Mouse (Mus musculus) G1E (cell line): ENCODE results near the gene Tppp. TPM values are rescaled to one million over a fixed set of nuclear protein-coding genes. Genes with fewer than 3 reads are reported as not detected.

Experiments used
- ATAC-seq: 2 replicates; pipeline ENCODE4 v1.8.0; 2016; ENCODE audit warnings: mild to moderate bottlenecking; ENCODE audit not compliant: insufficient number of reproducible peaks, poor library complexity, low FRiP score, severe bottlenecking; ENCODE audit errors: extremely low read depth
- DNase-seq: peaks from one replicate; pipeline ENCODE4 v3.0.0; 2012; ENCODE audit warnings: low spot score
- H3K27me3 ChIP-seq: 2 replicates; pipeline ENCODE4 v1.6.1; 2012; ENCODE audit warnings: mild to moderate bottlenecking, low read length, inconsistent platforms; ENCODE audit not compliant: insufficient read depth
- H3K36me3 ChIP-seq: replicated peaks from 2 replicates; pipeline ENCODE3; 2012; ENCODE audit warnings: mild to moderate bottlenecking, inconsistent platforms
- H3K4me1 ChIP-seq: 2 replicates; pipeline ENCODE4 v1.6.1; 2012; ENCODE audit warnings: low read depth, low read length, inconsistent platforms, mixed read lengths; ENCODE audit not compliant: insufficient read depth
- H3K4me3 ChIP-seq: 2 replicates; pipeline ENCODE4 v1.5.1; 2012; ENCODE audit warnings: low read depth, mild to moderate bottlenecking, inconsistent platforms, low read length, moderate library complexity, mixed read lengths
- H3K9me3 ChIP-seq: replicated peaks from 2 replicates; pipeline ENCODE4 v1.6.1; 2012; ENCODE audit warnings: inconsistent platforms
- CTCF ChIP-seq: IDR thresholded peaks from 2 replicates; pipeline ENCODE4 v1.5.1; 2012; ENCODE audit warnings: low read depth, low read length, inconsistent platforms, mixed read lengths
- GATA1 ChIP-seq: IDR thresholded peaks from 2 replicates; pipeline ENCODE4 v1.6.1; 2012; ENCODE audit warnings: borderline replicate concordance, low read length, inconsistent platforms, mixed read lengths
- GATA2 ChIP-seq: IDR thresholded peaks from 2 replicates; pipeline ENCODE4 v1.6.1; 2012; ENCODE audit warnings: low read depth, low read length, inconsistent platforms, borderline replicate concordance
- POLR2AphosphoS5 ChIP-seq: IDR thresholded peaks from 2 replicates; pipeline ENCODE4 v1.6.1; 2012; ENCODE audit warnings: low read depth, low read length, inconsistent platforms; ENCODE audit not compliant: insufficient replicate concordance
- TAL1 ChIP-seq: conservative IDR thresholded peaks from 2 replicates; pipeline ENCODE4 v1.6.1; 2012; ENCODE audit warnings: low read depth, low read length, inconsistent platforms, mixed read lengths
- polyA plus RNA-seq: library from polyadenylated mRNA; stranded (reverse); fragments of >175 nt; gene quantifications from 2 replicates; pipeline ENCODE4 v1.2.3, GENCODE M21; 2012
- total RNA-seq, 2 experiments: library from RNA; stranded (forward) in 1 of 2; stranded (reverse) in 1 of 2; fragments of 200-1000 nt in 1 of 2; fragments of >200 nt in 1 of 2; fragmentation: Nextera tagmentation in 1 of 2; gene quantifications; 2 replicates each; pipeline ENCODE4 v1.2.3; 2014 to 2017

The Tppp gene
- total and polyA plus RNA-seq, 3 experiments, result 0.16 TPM; not detected in 2

GRCm38 (mm10) chr13:74034756-74035155, 25.5 kb downstream of the Tppp start:
- Histone ChIP-seq H3K4me3 (no peak overlapping the region), H3K27me3 (no peaks in the 10 kb centered on the region), H3K4me1 (no peaks in the 10 kb centered on the region; the same call in 1 of the 2 replicates), H3K36me3 (peaks cover 31% of the 10 kb centered on the region), H3K9me3 (no peaks in the 10 kb centered on the region)
- no peak for ATAC-seq
- no peak for DNase-seq
- TF ChIP-seq TAL1 (no peak), CTCF (no peak), GATA1 (no peak), POLR2AphosphoS5 (no peak), GATA2 (no peak)

GRCm38 (mm10) chr13:74035776-74036175, 26.6 kb downstream of the Tppp start:
- no peak for ATAC-seq
- no peak overlapping the region for H3K4me3 ChIP-seq
- H3K36me3 ChIP-seq, result peaks cover 41% of the 10 kb centered on the region
- no peaks in the 10 kb centered on the region for H3K4me1 ChIP-seq
- H3K27me3 ChIP-seq, result no peaks in the 10 kb centered on the region
- DNase-seq, result no peak
- TF ChIP-seq CTCF, result no peak
- TF ChIP-seq POLR2AphosphoS5, result no peak
- no peak for TF ChIP-seq TAL1
- TF ChIP-seq GATA1, result no peak
- TF ChIP-seq GATA2, result no peak
- no peaks in the 10 kb centered on the region for H3K9me3 ChIP-seq

- TF ChIP-seq GATA2, result no peak
- no peak for TF ChIP-seq POLR2AphosphoS5
- TF ChIP-seq GATA1, result no peak
- TF ChIP-seq CTCF, result no peak
- no peak for TF ChIP-seq TAL1
- DNase-seq, result no peak
- H3K27me3 ChIP-seq, result no peaks in the 10 kb centered on the region
- no peaks in the 10 kb centered on the region for H3K4me1 ChIP-seq
- no peak overlapping the region for H3K4me3 ChIP-seq
- no peaks in the 10 kb centered on the region for H3K9me3 ChIP-seq
- peaks cover 71% of the 10 kb centered on the region for H3K36me3 ChIP-seq
- ATAC-seq, result no peak
Measured at GRCm38 (mm10) chr13:74039926-74040325, 30.7 kb downstream of the Tppp start.

GRCm38 (mm10) chr13:74056194-74056593, 47.0 kb downstream of the Tppp start:
- peaks cover 45% of the 10 kb centered on the region for H3K36me3 ChIP-seq
- H3K4me1 ChIP-seq, result peaks cover 3% of the 10 kb centered on the region
- no peak for ATAC-seq
- H3K27me3 ChIP-seq, result no peaks in the 10 kb centered on the region
- no peak overlapping the region for H3K4me3 ChIP-seq
- no peaks in the 10 kb centered on the region for H3K9me3 ChIP-seq
- TF ChIP-seq POLR2AphosphoS5 (no peak), GATA1 (no peak), TAL1 (no peak), CTCF (no peak), GATA2 (no peak)
- no peak for DNase-seq

GRCm38 (mm10) chr13:74058081-74058480, 48.9 kb downstream of the Tppp start:
- Histone ChIP-seq H3K4me3 (no peak overlapping the region), H3K36me3 (peaks cover 31% of the 10 kb centered on the region), H3K9me3 (no peaks in the 10 kb centered on the region), H3K27me3 (no peaks in the 10 kb centered on the region), H3K4me1 (peaks cover 5% of the 10 kb centered on the region)
- DNase-seq, result no peak
- no peak for TF ChIP-seq GATA1
- no peak for TF ChIP-seq TAL1
- no peak for TF ChIP-seq CTCF
- TF ChIP-seq POLR2AphosphoS5, result no peak
- ATAC-seq, result no peak

- H3K36me3 ChIP-seq, result peaks cover 15% of the 10 kb centered on the region
- peak; percentile 76 for DNase-seq
- peak within 1 kb of the TSS; percentile 93 for H3K4me3 ChIP-seq
- H3K27me3 ChIP-seq, result peaks cover 11% of the 10 kb centered on the region
- peaks cover 5% of the 10 kb centered on the region for H3K4me1 ChIP-seq
- TF ChIP-seq GATA1, result no peak
- no peak for TF ChIP-seq POLR2AphosphoS5
- TF ChIP-seq TAL1, result no peak
- TF ChIP-seq CTCF, result no peak
- no peak for TF ChIP-seq GATA2
- ATAC-seq, result peak; percentile 92
- H3K9me3 ChIP-seq, result no peaks in the 10 kb centered on the region
Measured at GRCm38 (mm10) chr13:74061613-74062377, 52.6 kb downstream of the Tppp start, which contains the start of gene Cep72. Cep72 (minus strand) TSS chr13:74062299.
